Mouse (Mus musculus) hindbrain, embryonic 10.5 days (tissue): ENCODE measurements around the gene Mas1. TPM values are rescaled to one million over a fixed set of nuclear protein-coding genes. Genes with fewer than 3 reads are reported as not detected.

Experiments used
- DNase-seq: peaks from one replicate; pipeline ENCODE4 v3.0.0-alpha.2; 2017; ENCODE audit warnings: low spot score
- H3K27ac ChIP-seq: fragments of 300-500 bp; sonication (generic); 2 replicates; pipeline ENCODE4 v1.5.1; 2016; ENCODE audit warnings: mild to moderate bottlenecking, moderate library complexity
- H3K27me3 ChIP-seq: fragments of 300-500 bp; sonication (generic); 2 replicates; pipeline ENCODE4 v1.6.1; 2016; ENCODE audit warnings: mild to moderate bottlenecking; ENCODE audit not compliant: poor library complexity, insufficient read depth, severe bottlenecking
- H3K36me3 ChIP-seq: fragments of 300-500 bp; sonication (generic); 2 replicates; pipeline ENCODE4 v1.6.1; 2016; ENCODE audit warnings: mild to moderate bottlenecking, moderate library complexity
- H3K4me1 ChIP-seq: fragments of 300-500 bp; sonication (generic); replicated peaks from 2 replicates; pipeline ENCODE4 v1.6.1; 2016; ENCODE audit warnings: mild to moderate bottlenecking
- H3K4me3 ChIP-seq: fragments of 300-500 bp; sonication (generic); 2 replicates; pipeline ENCODE4 v1.5.1; 2016; ENCODE audit warnings: mild to moderate bottlenecking, moderate library complexity
- H3K9me3 ChIP-seq: fragments of 300-500 bp; sonication (generic); 2 replicates; pipeline ENCODE4 v1.6.1; 2016; ENCODE audit warnings: mild to moderate bottlenecking, moderate library complexity
- WGBS: fragments of 180-500 bp; shearing (Covaris S2); methylation state at CpG from one replicate; pipeline ENCODE4 v1.1.7; 2016; 5-methylcytosine and 5-hydroxymethylcytosine counted together
- polyA plus RNA-seq: library from polyadenylated mRNA; unstranded; fragments of >200 nt; fragmentation: Nextera tagmentation; extraction: Ambion mirVana; gene quantifications from 2 replicates; pipeline ENCODE4 v1.2.1, GENCODE M21; 2016

Mas1 gene
- polyA plus RNA-seq, 1 experiment from 2014 or later, result 0.89 TPM

- Histone ChIP-seq H3K27me3 (no peaks in the 10 kb centered on the region), H3K4me3 (no peak overlapping the region), H3K36me3 (no peaks in the 10 kb centered on the region), H3K27ac (no peak overlapping the region), H3K4me1 (no peaks in the 10 kb centered on the region), H3K9me3 (no peaks in the 10 kb centered on the region)
- DNase-seq, result no peak
Measured at GRCm38 (mm10) chr17:12804584-12805445, 63.1 kb downstream of the Mas1 start.

GRCm38 (mm10) chr17:12801861-12802540, 65.9 kb downstream of the Mas1 start:
- Histone ChIP-seq H3K9me3 (no peaks in the 10 kb centered on the region), H3K4me1 (no peaks in the 10 kb centered on the region), H3K4me3 (no peak overlapping the region), H3K36me3 (no peaks in the 10 kb centered on the region), H3K27me3 (no peaks in the 10 kb centered on the region), H3K27ac (no peak overlapping the region)
- no peak for DNase-seq
- WGBS, result 54% methylated on average over 9 of the region's 9 CpGs

GRCm38 (mm10) chr17:12799368-12800275, 68.3 kb downstream of the Mas1 start:
- H3K4me1 ChIP-seq, result 0 out of 2 replicates have a peak, but pooled peaks cover under 1% of the 10 kb centered on the region
- H3K9me3 ChIP-seq, result no peaks in the 10 kb centered on the region
- no peak for DNase-seq
- no peak overlapping the region for H3K4me3 ChIP-seq
- 90% methylated on average over 12 of the region's 12 CpGs for WGBS
- H3K27me3 ChIP-seq, result no peaks in the 10 kb centered on the region
- no peak overlapping the region for H3K27ac ChIP-seq
- no peaks in the 10 kb centered on the region for H3K36me3 ChIP-seq

- 92% methylated on average over 3 of the region's 3 CpGs for WGBS
- peaks cover 11% of the 10 kb centered on the region; the same call in 1 of the 2 replicates for H3K4me1 ChIP-seq
- H3K27ac ChIP-seq, result no peak overlapping the region
- no peak overlapping the region for H3K4me3 ChIP-seq
- no peak for DNase-seq
- no peaks in the 10 kb centered on the region for H3K9me3 ChIP-seq
- H3K36me3 ChIP-seq, result no peaks in the 10 kb centered on the region
- H3K27me3 ChIP-seq, result no peaks in the 10 kb centered on the region
Measured at GRCm38 (mm10) chr17:12798571-12798970, 69.4 kb downstream of the Mas1 start.

GRCm38 (mm10) chr17:12797427-12798029, 70.4 kb downstream of the Mas1 start:
- H3K27me3 ChIP-seq, result no peaks in the 10 kb centered on the region
- H3K9me3 ChIP-seq, result no peaks in the 10 kb centered on the region
- DNase-seq, result no peak
- no peaks in the 10 kb centered on the region for H3K36me3 ChIP-seq
- WGBS, result 81% methylated on average over 3 of the region's 3 CpGs
- H3K27ac ChIP-seq, result no peak overlapping the region
- H3K4me1 ChIP-seq, result peaks cover 14% of the 10 kb centered on the region; the same call in 1 of the 2 replicates
- no peak overlapping the region for H3K4me3 ChIP-seq

GRCm38 (mm10) chr17:12796633-12797032, 71.3 kb downstream of the Mas1 start:
- Histone ChIP-seq H3K9me3 (no peaks in the 10 kb centered on the region), H3K4me3 (no peak overlapping the region), H3K27ac (no peak overlapping the region), H3K4me1 (peaks cover 20% of the 10 kb centered on the region), H3K36me3 (no peaks in the 10 kb centered on the region), H3K27me3 (no peaks in the 10 kb centered on the region)
- DNase-seq, result no peak
- WGBS, result 82% methylated on average over 3 of the region's 3 CpGs

- 72% methylated on average over 8 of the region's 8 CpGs for WGBS
- no peaks in the 10 kb centered on the region for H3K36me3 ChIP-seq
Measured at GRCm38 (mm10) chr17:12793660-12794406, 74.1 kb downstream of the Mas1 start.

GRCm38 (mm10) chr17:12792422-12793206, 75.3 kb downstream of the Mas1 start:
- 0 out of 2 replicates have a peak, but pooled peaks cover 10% of the 10 kb centered on the region for H3K9me3 ChIP-seq
- no peaks in the 10 kb centered on the region for H3K27me3 ChIP-seq
- H3K4me1 ChIP-seq, result peaks cover 39% of the 10 kb centered on the region
- H3K36me3 ChIP-seq, result peaks cover 5% of the 10 kb centered on the region; the same call in 1 of the 2 replicates
- peak overlapping the region; percentile 40 for H3K27ac ChIP-seq
- DNase-seq, result no peak
- 77% methylated on average over 11 of the region's 11 CpGs for WGBS
- no peak overlapping the region for H3K4me3 ChIP-seq

More at GRCm38 (mm10) chr17:12793660-12794406, 74.1 kb downstream of the Mas1 start:
- no peak overlapping the region for H3K4me3 ChIP-seq
- H3K9me3 ChIP-seq, result 0 out of 2 replicates have a peak, but pooled peaks cover under 1% of the 10 kb centered on the region
- peaks cover 39% of the 10 kb centered on the region for H3K4me1 ChIP-seq
- DNase-seq, result peak; percentile 31
- peak overlapping the region; percentile 59; the same call in 1 of the 2 replicates for H3K27ac ChIP-seq
- no peaks in the 10 kb centered on the region for H3K27me3 ChIP-seq

- H3K27ac ChIP-seq, result peak overlapping the region; percentile 71
- peaks cover 39% of the 10 kb centered on the region for H3K4me1 ChIP-seq
- no peak overlapping the region for H3K4me3 ChIP-seq
- no peak for DNase-seq
- WGBS, result 68% methylated on average over 4 of the region's 4 CpGs
- H3K36me3 ChIP-seq, result peaks cover 5% of the 10 kb centered on the region; the same call in 1 of the 2 replicates
- H3K27me3 ChIP-seq, result no peaks in the 10 kb centered on the region
- 0 out of 2 replicates have a peak, but pooled peaks cover 10% of the 10 kb centered on the region for H3K9me3 ChIP-seq
Measured at GRCm38 (mm10) chr17:12791420-12791819, 76.5 kb downstream of the Mas1 start.

- Histone ChIP-seq H3K4me3 (no peak overlapping the region), H3K27me3 (no peaks in the 10 kb centered on the region), H3K9me3 (0 out of 2 replicates have a peak, but pooled peaks cover 10% of the 10 kb centered on the region), H3K36me3 (peaks cover 5% of the 10 kb centered on the region; the same call in 1 of the 2 replicates), H3K4me1 (peaks cover 39% of the 10 kb centered on the region), H3K27ac (peak overlapping the region; percentile 71)
- DNase-seq, result no peak
- 56% methylated on average over 5 of the region's 5 CpGs for WGBS
Measured at GRCm38 (mm10) chr17:12791079-12791406, 76.9 kb downstream of the Mas1 start.
